Mouse (Mus musculus) kidney, adult 2 months (tissue): ENCODE results near the gene Csf2rb.

Source experiments
- CTCF ChIP-seq: fragments of 200-500 bp; conservative IDR thresholded peaks from 2 replicates; pipeline ENCODE4 v1.5.1; 2011; ENCODE audit warnings: low read depth, mild to moderate bottlenecking, control low read depth, low read length, moderate library complexity, mixed read lengths; ENCODE audit not compliant: insufficient read depth, insufficient read length
- POLR2A ChIP-seq: fragments of 200-500 bp; IDR thresholded peaks from one replicate; pipeline ENCODE4 v1.6.1; 2011; ENCODE audit warnings: low read depth, low read length, control low read depth

DNA sequence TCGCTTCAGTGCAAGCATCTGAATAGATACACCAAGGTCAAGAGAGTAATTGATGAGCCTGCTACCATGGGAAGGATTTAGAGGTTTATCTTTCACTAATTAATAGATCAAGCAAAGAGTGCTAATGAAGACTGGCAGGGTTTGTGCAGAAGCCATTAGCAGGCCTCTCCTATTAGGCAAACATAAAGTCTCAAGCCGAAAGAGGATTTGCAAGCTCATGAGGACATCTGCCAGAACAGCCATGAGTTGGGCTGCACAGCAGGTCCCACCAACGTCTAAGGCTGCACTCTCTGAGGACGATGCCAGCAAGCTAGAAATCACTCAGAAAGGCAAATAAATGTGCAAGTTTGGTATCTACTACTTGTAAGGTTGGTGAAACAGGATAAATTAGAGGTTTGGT is 55.2 kb downstream of the Csf2rb start:
- no peak for TF ChIP-seq CTCF
- TF ChIP-seq POLR2A = no peak
